Mouse (Mus musculus) macrophage (primary cell): ENCODE data around the gene Zcchc10. TPM values are rescaled to one million over a fixed set of nuclear protein-coding genes. Genes with fewer than 3 reads are reported as not detected.
A peak's percentile ranks its signal among the peaks of the same experiment; 100 is the strongest.
"Not testable (repeated sequence)": the region's sequence is repeated elsewhere in the genome, so short reads cannot be mapped to it uniquely, and the experiment has no call there.

ENCODE experiments used
- H3K27ac ChIP-seq: fragments of 350-480 bp; formaldehyde crosslinking; 2 replicates; pipeline ENCODE4 v1.9.0; 2021
- H3K36me3 ChIP-seq: fragments of 350-480 bp; formaldehyde crosslinking; 2 replicates; pipeline ENCODE4 v1.9.0; 2021; ENCODE audit errors: inconsistent target
- H3K4me3 ChIP-seq: fragments of 350-480 bp; formaldehyde crosslinking; 2 replicates; pipeline ENCODE4 v1.9.0; 2021; ENCODE audit errors: inconsistent target
- H3K79me2 ChIP-seq: fragments of 350-480 bp; formaldehyde crosslinking; 2 replicates; pipeline ENCODE4 v1.9.0; 2021; ENCODE audit errors: inconsistent target
- WGBS: methylation state at CpG from one replicate; pipeline ENCODE4 v1.1.7; 2026; ENCODE audit warnings: inconsistent platforms; ENCODE audit not compliant: missing documents; 5-methylcytosine and 5-hydroxymethylcytosine counted together
- polyA plus RNA-seq: library from polyadenylated mRNA; stranded (reverse); fragments of 250-400 nt; gene quantifications from 3 replicates; pipeline ENCODE4 v1.2.4, GENCODE M21; 2018; ENCODE audit warnings: inconsistent platforms

The Zcchc10 gene
- polyA plus RNA-seq, 1 experiment from 2014 or later: 9.7 TPM

GRCm38 (mm10) chr11:53306965-53307364 lies 17.5 kb upstream of the Zcchc10 start:
- H3K27ac ChIP-seq: no peak overlapping the region
- no peak overlapping the region for H3K4me3 ChIP-seq
- no peaks in the 10 kb centered on the region for H3K36me3 ChIP-seq
- H3K79me2 ChIP-seq: no peaks in the 10 kb centered on the region
- WGBS: 70% methylated on average over 2 of the region's 2 CpGs

GRCm38 (mm10) chr11:53307558-53308065 lies 16.9 kb upstream of the Zcchc10 start:
- no peak overlapping the region for H3K4me3 ChIP-seq

GRCm38 (mm10) chr11:53308251-53308864 lies 16.1 kb upstream of the Zcchc10 start:
- H3K79me2 ChIP-seq: no peaks in the 10 kb centered on the region
- H3K36me3 ChIP-seq: no peaks in the 10 kb centered on the region
- peak overlapping the region; percentile 60 for H3K27ac ChIP-seq
- H3K4me3 ChIP-seq: no peak overlapping the region

More at GRCm38 (mm10) chr11:53307558-53308065, 16.9 kb upstream of the Zcchc10 start:
- Histone ChIP-seq H3K36me3 (no peaks in the 10 kb centered on the region), H3K27ac (peak overlapping the region; percentile 60), H3K79me2 (no peaks in the 10 kb centered on the region)
- 46% methylated on average over 10 of the region's 10 CpGs for WGBS

GRCm38 (mm10) chr11:53308884-53309310 lies 15.6 kb upstream of the Zcchc10 start:
- H3K27ac ChIP-seq: peak overlapping the region; percentile 60

GRCm38 (mm10) chr11:53311385-53311784 lies 13.1 kb upstream of the Zcchc10 start:
- Histone ChIP-seq H3K27ac (no peak overlapping the region), H3K4me3 (no peak overlapping the region), H3K36me3 (no peaks in the 10 kb centered on the region), H3K79me2 (no peaks in the 10 kb centered on the region)
- 100% methylated on average over 1 of the region's 1 CpGs for WGBS

More at GRCm38 (mm10) chr11:53308884-53309310, 15.6 kb upstream of the Zcchc10 start:
- H3K4me3 ChIP-seq: no peak overlapping the region
- 42% methylated on average over 2 of the region's 2 CpGs for WGBS
- no peaks in the 10 kb centered on the region for H3K36me3 ChIP-seq
- H3K79me2 ChIP-seq: no peaks in the 10 kb centered on the region

GRCm38 (mm10) chr11:53312823-53313222 lies 11.7 kb upstream of the Zcchc10 start:
- not testable (repeated sequence) for H3K4me3 ChIP-seq, H3K36me3 ChIP-seq, H3K79me2 ChIP-seq
- peak overlapping the region; percentile 39 for H3K27ac ChIP-seq
- 0% methylated on average over 1 of the region's 1 CpGs for WGBS

- Histone ChIP-seq H3K27ac (peak overlapping the region; percentile 73), H3K79me2 (no peaks in the 10 kb centered on the region), H3K36me3 (no peaks in the 10 kb centered on the region), H3K4me3 (no peak overlapping the region)
- WGBS: 0% methylated on average over 1 of the region's 1 CpGs
Measured at GRCm38 (mm10) chr11:53314770-53315173, 9.7 kb upstream of the Zcchc10 start.

GRCm38 (mm10) chr11:53316996-53317395 lies 7.5 kb upstream of the Zcchc10 start:
- Histone ChIP-seq H3K27ac (no peak overlapping the region), H3K4me3 (no peak overlapping the region), H3K36me3 (no peaks in the 10 kb centered on the region), H3K79me2 (no peaks in the 10 kb centered on the region)
- WGBS: 70% methylated on average over 6 of the region's 6 CpGs

- no peaks in the 10 kb centered on the region for H3K79me2 ChIP-seq
- WGBS: 94% methylated on average over 5 of the region's 7 CpGs
- H3K36me3 ChIP-seq: no peaks in the 10 kb centered on the region
- no peak overlapping the region for H3K27ac ChIP-seq
- no peak overlapping the region for H3K4me3 ChIP-seq
Measured at GRCm38 (mm10) chr11:53318041-53318440, 6.4 kb upstream of the Zcchc10 start.

GRCm38 (mm10) chr11:53318568-53318967 lies 5.9 kb upstream of the Zcchc10 start:
- not testable (repeated sequence) for H3K36me3 ChIP-seq, H3K27ac ChIP-seq
- no CpG with 5 or more reads among the region's 3 CpGs for WGBS

GRCm38 (mm10) chr11:53319867-53320266 lies 4.6 kb upstream of the Zcchc10 start:
- H3K79me2 ChIP-seq, H3K27ac ChIP-seq, H3K36me3 ChIP-seq, H3K4me3 ChIP-seq: not testable (repeated sequence)
- 94% methylated on average over 13 of the region's 13 CpGs for WGBS

More at GRCm38 (mm10) chr11:53318568-53318967, 5.9 kb upstream of the Zcchc10 start:
- not testable (repeated sequence) for H3K4me3 ChIP-seq, H3K79me2 ChIP-seq

GRCm38 (mm10) chr11:53330325-53330724 lies 5.8 kb downstream of the Zcchc10 start:
- WGBS: 94% methylated on average over 7 of the region's 7 CpGs
- Histone ChIP-seq H3K36me3 (peaks cover 50% of the 10 kb centered on the region), H3K4me3 (no peak overlapping the region), H3K27ac (no peak overlapping the region), H3K79me2 (peaks cover 13% of the 10 kb centered on the region)

- peaks cover 5% of the 10 kb centered on the region for H3K79me2 ChIP-seq
- 97% methylated on average over 6 of the region's 6 CpGs for WGBS
- no peak overlapping the region for H3K4me3 ChIP-seq
- H3K27ac ChIP-seq: no peak overlapping the region
- H3K36me3 ChIP-seq: peaks cover 50% of the 10 kb centered on the region
Measured at GRCm38 (mm10) chr11:53331121-53331520, 6.6 kb downstream of the Zcchc10 start.

- Histone ChIP-seq H3K4me3 (no peak overlapping the region), H3K79me2 (no peaks in the 10 kb centered on the region), H3K36me3 (peaks cover 50% of the 10 kb centered on the region), H3K27ac (no peak overlapping the region)
- 83% methylated on average over 14 of the region's 14 CpGs for WGBS
Measured at GRCm38 (mm10) chr11:53332076-53332680, 7.7 kb downstream of the Zcchc10 start.

GRCm38 (mm10) chr11:53335505-53336181 lies 11.2 kb downstream of the Zcchc10 start:
- 69% methylated on average over 3 of the region's 3 CpGs for WGBS
- Histone ChIP-seq H3K36me3 (peaks cover 17% of the 10 kb centered on the region; the same call in 1 of the 2 replicates), H3K79me2 (no peaks in the 10 kb centered on the region), H3K27ac (no peak overlapping the region), H3K4me3 (no peak overlapping the region)
